Mouse (Mus musculus) kidney, postnatal 25 days (tissue): ENCODE measurements around the gene Ramp1.
A peak's percentile ranks its signal among the peaks of the same experiment; 100 is the strongest.

ENCODE experiments used
- DNase-seq, 2 experiments: peaks; one replicate each; pipeline ENCODE4 v3.0.0; 2021; ENCODE audit warnings: mixed read lengths in 2 of 2

The Ramp1 gene

GRCm38 (mm10) chr1:91179533-91180173, at the start of gene Ramp1:
Ramp1 (plus strand) TSS chr1:91179822.
- DNase-seq: peak; percentile 6 to 50

GRCm38 (mm10) chr1:91137036-91137435, 42.6 kb upstream of the Ramp1 start:
- DNase-seq: no peak

- DNase-seq: no peak
Measured at GRCm38 (mm10) chr1:91144813-91145212, 34.8 kb upstream of the Ramp1 start, which contains the start of gene Rbm44. Rbm44 (plus strand) TSS chr1:91145089.

GRCm38 (mm10) chr1:91151509-91151908, 28.1 kb upstream of the Ramp1 start:
- no peak for DNase-seq

GRCm38 (mm10) chr1:91166798-91167197, 12.8 kb upstream of the Ramp1 start:
- DNase-seq: no peak

- no peak for DNase-seq
Measured at GRCm38 (mm10) chr1:91169157-91169556, 10.5 kb upstream of the Ramp1 start.

GRCm38 (mm10) chr1:91174796-91175195, 4.8 kb upstream of the Ramp1 start:
- DNase-seq: no peak

GRCm38 (mm10) chr1:91176026-91176425, 3.6 kb upstream of the Ramp1 start:
- DNase-seq: no peak

GRCm38 (mm10) chr1:91176871-91177270, 2.8 kb upstream of the Ramp1 start:
- no peak for DNase-seq

GRCm38 (mm10) chr1:91179086-91179485, 536 bp upstream of the Ramp1 start:
- DNase-seq: peak; percentile 63 to 72

- DNase-seq: no peak
Measured at GRCm38 (mm10) chr1:91180174-91180565, 548 bp downstream of the Ramp1 start.

- DNase-seq: no peak
Measured at GRCm38 (mm10) chr1:91180723-91181122, 1.1 kb downstream of the Ramp1 start.

GRCm38 (mm10) chr1:91181261-91181660, 1.6 kb downstream of the Ramp1 start:
- no peak for DNase-seq

- no peak for DNase-seq
Measured at GRCm38 (mm10) chr1:91181784-91182450, 2.3 kb downstream of the Ramp1 start.

GRCm38 (mm10) chr1:91183305-91183704, 3.7 kb downstream of the Ramp1 start:
- no peak for DNase-seq

GRCm38 (mm10) chr1:91186677-91187076, 7.1 kb downstream of the Ramp1 start:
- DNase-seq: no peak

- peak in 1 of 2 experiments; percentile 9 for DNase-seq
Measured at GRCm38 (mm10) chr1:91187315-91187714, 7.7 kb downstream of the Ramp1 start.

GRCm38 (mm10) chr1:91187786-91188640, 8.4 kb downstream of the Ramp1 start:
- no peak for DNase-seq

GRCm38 (mm10) chr1:91188851-91189460, 9.3 kb downstream of the Ramp1 start:
- no peak for DNase-seq

GRCm38 (mm10) chr1:91192184-91192583, 12.6 kb downstream of the Ramp1 start:
- DNase-seq: no peak

- no peak for DNase-seq
Measured at GRCm38 (mm10) chr1:91193242-91193641, 13.6 kb downstream of the Ramp1 start.

- no peak for DNase-seq
Measured at GRCm38 (mm10) chr1:91193680-91194079, 14.1 kb downstream of the Ramp1 start.

GRCm38 (mm10) chr1:91199793-91200192, 20.2 kb downstream of the Ramp1 start:
- no peak for DNase-seq
